Mouse (Mus musculus): ENCODE results near the gene Dtl. TPM values are rescaled to one million over a fixed set of nuclear protein-coding genes. Genes with fewer than 3 reads are reported as not detected.

Dtl gene
- polyA plus RNA-seq, 1 experiment from 2014 or later: 87.8 TPM

GRCm38 (mm10) chr1:191604690-191605089, 29.3 kb upstream of the Dtl start:
- no peak overlapping the region for H3K4me3 ChIP-seq
- peaks cover 93% of the 10 kb centered on the region for H3K36me3 ChIP-seq
- no peak overlapping the region for H3K27ac ChIP-seq (replicated peaks)
- WGBS: 83% methylated on average over 3 of the region's 3 CpGs
- H3K4me1 ChIP-seq: no peaks in the 10 kb centered on the region
- H3K27me3 ChIP-seq (ENCODE audit: low read depth, poor library complexity, severe bottlenecking): no peaks in the 10 kb centered on the region
- DNase-seq (ENCODE audit: low spot score): no peak
- H3K9me3 ChIP-seq (replicated peaks): no peaks in the 10 kb centered on the region

- no peaks in the 10 kb centered on the region for H3K27me3 ChIP-seq (ENCODE audit: low read depth, poor library complexity, severe bottlenecking)
- H3K36me3 ChIP-seq: peaks cover 92% of the 10 kb centered on the region
- no peak overlapping the region for H3K4me3 ChIP-seq
- no peaks in the 10 kb centered on the region for H3K4me1 ChIP-seq
- H3K9me3 ChIP-seq (replicated peaks): no peaks in the 10 kb centered on the region
- 88% methylated on average over 5 of the region's 5 CpGs for WGBS
- no peak overlapping the region for H3K27ac ChIP-seq (replicated peaks)
- DNase-seq (ENCODE audit: low spot score): no peak
Measured at GRCm38 (mm10) chr1:191599210-191599609, 23.9 kb upstream of the Dtl start.

- Histone ChIP-seq H3K4me1 (no peaks in the 10 kb centered on the region), H3K9me3 (replicated peaks) (no peaks in the 10 kb centered on the region), H3K36me3 (peaks cover 93% of the 10 kb centered on the region), H3K27me3 (ENCODE audit: low read depth, poor library complexity, severe bottlenecking) (no peaks in the 10 kb centered on the region), H3K27ac (replicated peaks) (no peak overlapping the region), H3K4me3 (no peak overlapping the region)
- DNase-seq (ENCODE audit: low spot score): no peak
- WGBS: 93% methylated on average over 8 of the region's 8 CpGs
Measured at GRCm38 (mm10) chr1:191596076-191596475, 20.7 kb upstream of the Dtl start.

GRCm38 (mm10) chr1:191592016-191592720, 16.8 kb upstream of the Dtl start:
- no peaks in the 10 kb centered on the region for H3K27me3 ChIP-seq (ENCODE audit: low read depth, poor library complexity, severe bottlenecking)
- H3K36me3 ChIP-seq: peaks cover 98% of the 10 kb centered on the region
- no peak for DNase-seq (ENCODE audit: low spot score)
- no peaks in the 10 kb centered on the region for H3K4me1 ChIP-seq
- no peak overlapping the region for H3K27ac ChIP-seq (replicated peaks)
- whole genome bisulfite sequencing: 91% methylated on average over 12 of the region's 12 CpGs
- H3K9me3 ChIP-seq (replicated peaks): no peaks in the 10 kb centered on the region
- H3K4me3 ChIP-seq: no peak overlapping the region

GRCm38 (mm10) chr1:191588749-191589148, 13.4 kb upstream of the Dtl start:
- WGBS: 95% methylated on average over 2 of the region's 2 CpGs
- DNase-seq (ENCODE audit: low spot score): no peak
- no peaks in the 10 kb centered on the region for H3K9me3 ChIP-seq (replicated peaks)
- H3K4me1 ChIP-seq: no peaks in the 10 kb centered on the region
- no peaks in the 10 kb centered on the region for H3K27me3 ChIP-seq (ENCODE audit: low read depth, poor library complexity, severe bottlenecking)
- H3K4me3 ChIP-seq: no peak overlapping the region
- no peak overlapping the region for H3K27ac ChIP-seq (replicated peaks)
- H3K36me3 ChIP-seq: peaks cover 99% of the 10 kb centered on the region

GRCm38 (mm10) chr1:191587062-191587461, 11.7 kb upstream of the Dtl start:
- H3K27me3 ChIP-seq (ENCODE audit: low read depth, poor library complexity, severe bottlenecking): no peaks in the 10 kb centered on the region
- no peaks in the 10 kb centered on the region for H3K9me3 ChIP-seq (replicated peaks)
- 92% methylated on average over 3 of the region's 3 CpGs for WGBS
- peaks cover 99% of the 10 kb centered on the region for H3K36me3 ChIP-seq
- no peak for DNase-seq (ENCODE audit: low spot score)
- no peaks in the 10 kb centered on the region for H3K4me1 ChIP-seq
- H3K4me3 ChIP-seq: no peak overlapping the region
- H3K27ac ChIP-seq (replicated peaks): no peak overlapping the region

GRCm38 (mm10) chr1:191585704-191586103, 10.4 kb upstream of the Dtl start:
- no peak overlapping the region for H3K27ac ChIP-seq (replicated peaks)
- H3K9me3 ChIP-seq (replicated peaks): 0 out of 2 replicates have a peak, but pooled peaks cover under 1% of the 10 kb centered on the region
- H3K27me3 ChIP-seq (ENCODE audit: low read depth, poor library complexity, severe bottlenecking): no peaks in the 10 kb centered on the region
- no peak for DNase-seq (ENCODE audit: low spot score)
- no peaks in the 10 kb centered on the region for H3K4me1 ChIP-seq
- H3K36me3 ChIP-seq: peaks cover 94% of the 10 kb centered on the region
- no peak overlapping the region for H3K4me3 ChIP-seq
- 91% methylated on average over 2 of the region's 2 CpGs for WGBS

GRCm38 (mm10) chr1:191584483-191584882, 9.1 kb upstream of the Dtl start:
- Histone ChIP-seq H3K27me3 (ENCODE audit: low read depth, poor library complexity, severe bottlenecking) (no peaks in the 10 kb centered on the region), H3K4me1 (no peaks in the 10 kb centered on the region), H3K9me3 (replicated peaks) (peaks cover 10% of the 10 kb centered on the region; the same call in 1 of the 2 replicates), H3K27ac (replicated peaks) (no peak overlapping the region), H3K4me3 (no peak overlapping the region), H3K36me3 (peaks cover 94% of the 10 kb centered on the region)
- DNase-seq (ENCODE audit: low spot score): no peak
- WGBS: 94% methylated on average over 4 of the region's 4 CpGs

- DNase-seq (ENCODE audit: low spot score): no peak
- Histone ChIP-seq H3K4me1 (no peaks in the 10 kb centered on the region), H3K9me3 (replicated peaks) (peaks cover 13% of the 10 kb centered on the region; the same call in 1 of the 2 replicates), H3K27ac (replicated peaks) (no peak overlapping the region), H3K4me3 (no peak overlapping the region), H3K27me3 (ENCODE audit: low read depth, poor library complexity, severe bottlenecking) (no peaks in the 10 kb centered on the region), H3K36me3 (peaks cover 94% of the 10 kb centered on the region)
- 91% methylated on average over 4 of the region's 4 CpGs for WGBS
Measured at GRCm38 (mm10) chr1:191583836-191584235, 8.5 kb upstream of the Dtl start.

- Histone ChIP-seq H3K27me3 (ENCODE audit: low read depth, poor library complexity, severe bottlenecking) (no peaks in the 10 kb centered on the region), H3K4me1 (peaks cover 18% of the 10 kb centered on the region), H3K27ac (replicated peaks) (no peak overlapping the region), H3K4me3 (no peak overlapping the region), H3K9me3 (replicated peaks) (peaks cover 13% of the 10 kb centered on the region; the same call in 1 of the 2 replicates), H3K36me3 (peaks cover 90% of the 10 kb centered on the region)
- WGBS: 93% methylated on average over 4 of the region's 4 CpGs
- no peak for DNase-seq (ENCODE audit: low spot score)
Measured at GRCm38 (mm10) chr1:191581641-191582040, 6.3 kb upstream of the Dtl start.

GRCm38 (mm10) chr1:191579524-191579923, 4.2 kb upstream of the Dtl start:
- Histone ChIP-seq H3K36me3 (peaks cover 68% of the 10 kb centered on the region), H3K27ac (replicated peaks) (no peak overlapping the region), H3K4me1 (peaks cover 22% of the 10 kb centered on the region), H3K27me3 (ENCODE audit: low read depth, poor library complexity, severe bottlenecking) (no peaks in the 10 kb centered on the region), H3K9me3 (replicated peaks) (peaks cover 13% of the 10 kb centered on the region; the same call in 1 of the 2 replicates), H3K4me3 (no peak overlapping the region)
- no peak for DNase-seq (ENCODE audit: low spot score)
- 93% methylated on average over 3 of the region's 3 CpGs for WGBS

GRCm38 (mm10) chr1:191574871-191575457, 380 bp downstream of the Dtl start:
- Histone ChIP-seq H3K4me1 (peaks cover 44% of the 10 kb centered on the region), H3K36me3 (peaks cover 50% of the 10 kb centered on the region), H3K27me3 (ENCODE audit: low read depth, poor library complexity, severe bottlenecking) (no peaks in the 10 kb centered on the region), H3K9me3 (replicated peaks) (peaks cover 9% of the 10 kb centered on the region; the same call in 1 of the 2 replicates), H3K4me3 (peak overlapping the region; percentile 73), H3K27ac (replicated peaks) (peak overlapping the region; percentile 96)
- DNase-seq (ENCODE audit: low spot score): peak; percentile 80
- under 1% methylated on average over 52 of the region's 52 CpGs for WGBS

GRCm38 (mm10) chr1:191573906-191574639, 1.3 kb downstream of the Dtl start:
- peaks cover 44% of the 10 kb centered on the region for H3K4me1 ChIP-seq
- peak overlapping the region; percentile 73 for H3K4me3 ChIP-seq
- H3K27me3 ChIP-seq (ENCODE audit: low read depth, poor library complexity, severe bottlenecking): no peaks in the 10 kb centered on the region
- DNase-seq (ENCODE audit: low spot score): peak; percentile 24
- WGBS: 4% methylated on average over 13 of the region's 13 CpGs
- no peaks in the 10 kb centered on the region for H3K9me3 ChIP-seq (replicated peaks)
- H3K27ac ChIP-seq (replicated peaks): peak overlapping the region; percentile 96
- H3K36me3 ChIP-seq: peaks cover 50% of the 10 kb centered on the region
